Mouse (Mus musculus): ENCODE data around the gene Gm8257. TPM values are rescaled to one million over a fixed set of nuclear protein-coding genes. Genes with fewer than 3 reads are reported as not detected.
"Not testable (repeated sequence)": the region's sequence is repeated elsewhere in the genome, so short reads cannot be mapped to it uniquely, and the experiment has no call there.

Gene Gm8257
- not detected for total RNA-seq (2021)
- long read RNA-seq, experiment 1, result 0 reads
- long read RNA-seq, experiment 2, result 0 reads

- DNase-seq (ENCODE audit: low spot score in 2 of 2), result not testable (repeated sequence)
These were observed at the start of gene Gm8257 for GRCm38 (mm10) chr14:44706356-44706755. Gene Gm8257, minus strand, starts transcription at chr14:44706456.

GRCm38 (mm10) chr14:44750240-44750639 lies 44.0 kb upstream of the Gm8257 start, which contains the start of gene Gm8267:
Gene Gm8267, minus strand, starts transcription at chr14:44750340.
- DNase-seq (ENCODE audit: low spot score in 2 of 2), result no peak

DNA sequence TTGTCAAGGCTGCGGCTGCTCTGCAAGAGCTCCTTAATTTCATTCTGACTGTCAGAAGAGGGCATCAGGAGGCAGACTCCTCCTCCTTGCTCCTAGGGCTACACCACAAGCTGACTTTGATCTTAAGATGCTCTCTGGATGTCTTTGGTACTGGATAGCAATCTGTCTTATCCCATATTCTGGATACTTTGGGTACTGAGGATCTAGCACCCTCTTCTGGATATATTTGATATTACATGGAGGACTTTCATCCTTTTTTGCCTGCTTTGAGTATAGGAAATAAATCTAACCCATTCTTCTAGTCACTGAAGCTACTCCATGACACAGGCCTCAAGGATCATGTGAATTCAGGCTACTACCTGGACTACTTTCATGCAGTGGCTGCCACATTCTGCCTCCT lies 36.5 kb upstream of the Gm8257 start:
- DNase-seq (ENCODE audit: low spot score in 2 of 2), result not testable (repeated sequence)

- not testable (repeated sequence) for DNase-seq (ENCODE audit: low spot score in 2 of 2)
These were observed 24.5 kb upstream of the Gm8257 start for GRCm38 (mm10) chr14:44730711-44731110.

- not testable (repeated sequence) for DNase-seq (ENCODE audit: low spot score in 2 of 2)
These were observed 78.5 kb downstream of the Gm8257 start, which contains the start of gene Gm5624 for GRCm38 (mm10) chr14:44627737-44628136. Gene Gm5624, minus strand, starts transcription at chr14:44627938.

Other genes with a start within 250 kb of the Gm8257 start
- gene BC061237, start 214.0 kb downstream of the Gm8257 start, total RNA-seq (2021), result not detected
- not detected for gene Gm17093, start 188.2 kb downstream of the Gm8257 start, total RNA-seq (2021)
- not detected for gene Gm8247, start 123.3 kb downstream of the Gm8257 start, total RNA-seq (2021)
- gene Gm5624, start 78.5 kb downstream of the Gm8257 start, total RNA-seq (2021), result not detected
- not detected for gene Gm8267, start 43.9 kb upstream of the Gm8257 start, total RNA-seq (2021)
- gene Ptgdr, start 152.9 kb upstream of the Gm8257 start, total RNA-seq (2021), result not detected

Data from adrenal gland, adult 18-20 months (tissue).